Comparison of ENCODE assay signal across 9 mouse cellular contexts in the genomic region with DNA sequence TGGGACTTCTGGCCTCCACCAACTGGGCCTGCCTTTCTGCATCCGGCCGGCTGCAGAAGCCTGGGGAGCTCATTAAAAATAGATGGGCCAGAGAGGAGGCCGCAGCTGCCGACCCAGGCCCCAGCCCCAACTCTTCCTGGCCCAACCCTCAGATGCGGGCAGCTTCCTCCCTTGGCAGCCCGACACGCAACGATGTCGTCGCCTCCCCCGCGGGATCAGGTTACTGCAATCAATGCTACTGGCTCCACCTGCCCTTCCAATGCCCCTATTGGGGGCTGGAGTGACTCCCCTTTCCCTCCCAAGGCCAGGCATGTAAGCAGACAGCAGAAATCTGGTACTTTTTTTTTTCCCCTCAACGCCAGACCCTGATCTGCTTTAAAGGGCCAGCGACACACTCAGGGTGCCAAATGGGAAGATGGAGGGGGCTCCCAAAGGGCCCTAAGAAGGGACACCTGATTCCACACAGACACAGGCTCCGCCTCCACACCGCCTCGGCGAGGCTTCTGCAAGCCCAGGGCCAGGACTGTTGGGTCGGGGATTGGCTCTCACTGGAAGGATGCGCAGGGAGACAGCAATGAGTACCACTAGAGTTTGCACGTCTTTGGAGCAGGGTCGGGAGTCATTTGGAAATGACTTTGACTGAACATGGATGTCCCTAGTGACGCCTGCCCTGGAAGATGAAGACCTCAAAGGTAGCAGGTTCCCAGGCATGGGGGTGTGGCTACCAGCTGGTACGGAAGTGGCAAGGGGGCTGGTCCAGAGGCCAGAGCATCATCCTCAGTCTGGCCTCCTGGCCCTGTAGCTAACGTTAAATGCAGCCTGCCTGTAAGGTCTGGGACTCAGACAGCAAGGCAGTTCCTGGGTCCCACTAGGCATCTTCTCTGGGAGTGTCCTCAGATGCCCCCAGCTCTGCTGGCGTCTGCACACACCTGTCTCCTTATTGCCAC. TPM values are rescaled to one million over a fixed set of nuclear protein-coding genes. Genes with fewer than 3 reads are reported as not detected.
A peak's percentile ranks its signal among the peaks of the same experiment; 100 is the strongest.
DNase-seq lines count a peak whose midpoint lies in the region; ATAC-seq and TF ChIP-seq lines count a peak whose summit lies in the region.
"Had no signal": no experiment of that assay in that cellular context is flagged by ENCODE, and none has a peak within 500 bp of the region (broad histone marks: within the 10 kb centered on the region; RNA-seq: fewer than 3 reads in every experiment).

No protein-coding gene starts in this region.

- H3K36me3 ChIP-seq in forebrain, embryonic 12.5 days (replicated peaks), result peaks cover 3% of the 10 kb centered on the region
- no peaks in the 10 kb centered on the region for H3K36me3 ChIP-seq in neural tube, embryonic 14.5 days (ENCODE audit: control insufficient read depth, insufficient read depth, low read length)
- H3K36me3 ChIP-seq in thymus, adult 2 months (ENCODE audit: control insufficient read depth, insufficient read depth, low read length), result no peaks in the 10 kb centered on the region
- H3K36me3 ChIP-seq: G1E had no signal

- no peak for ATAC-seq in forebrain, embryonic 12.5 days (ENCODE audit: low FRiP score)
- no peak for ATAC-seq in neural tube, embryonic 14.5 days (ENCODE audit: low read depth)

- H3K4me2 ChIP-seq in forebrain, embryonic 12.5 days, result peak overlapping the region; percentile 69
- H3K4me2 ChIP-seq in neural tube, embryonic 14.5 days (ENCODE audit: low read depth, low read length), result peak overlapping the region; percentile 56

- no peak for TF ChIP-seq POLR2A in thymus, adult 2 months (IDR thresholded peaks at IDR 0.05; ENCODE audit: control insufficient read depth, extremely low read depth, insufficient read depth, low read length, poor library complexity)

- peak overlapping the region; percentile 63 for H3K9ac ChIP-seq in forebrain, embryonic 12.5 days
- H3K9ac ChIP-seq in neural tube, embryonic 14.5 days (replicated peaks; ENCODE audit: low read depth, low read length), result peak overlapping the region; percentile 50

- H3K4me1 ChIP-seq in forebrain, embryonic 12.5 days, result peaks cover 60% of the 10 kb centered on the region
- peaks cover 49% of the 10 kb centered on the region for H3K4me1 ChIP-seq in neural tube, embryonic 14.5 days (ENCODE audit: control insufficient read depth, insufficient read depth, low read length)
- peaks cover 12% of the 10 kb centered on the region for H3K4me1 ChIP-seq in thymus, adult 2 months (replicated peaks; ENCODE audit: control insufficient read depth, insufficient read depth, low read length)

- 0 out of 2 replicates have a peak, but pooled peaks cover 10% of the 10 kb centered on the region for H3K27me3 ChIP-seq in forebrain, embryonic 12.5 days
- no peaks in the 10 kb centered on the region for H3K27me3 ChIP-seq in neural tube, embryonic 14.5 days (ENCODE audit: control insufficient read depth, insufficient read depth, low read length)
- H3K27me3 ChIP-seq in thymus, adult 2 months (ENCODE audit: control insufficient read depth, insufficient read depth, low read length), result peaks cover 7% of the 10 kb centered on the region; the same call in 1 of the 2 replicates

- no peaks in the 10 kb centered on the region for H3K9me3 ChIP-seq in forebrain, embryonic 12.5 days
- no peaks in the 10 kb centered on the region for H3K9me3 ChIP-seq in neural tube, embryonic 14.5 days (ENCODE audit: control insufficient read depth, low read length)
- H3K9me3 ChIP-seq: G1E had no signal

- peak overlapping the region; percentile 66 for H3K4me3 ChIP-seq in gastrocnemius, adult 2 months
- H3K4me3 ChIP-seq in forebrain, embryonic 12.5 days (replicated peaks), result peak overlapping the region; percentile 37
- H3K4me3 ChIP-seq in neural tube, embryonic 14.5 days (ENCODE audit: low read depth, low read length), result peak overlapping the region; percentile 26
- no peak overlapping the region for H3K4me3 ChIP-seq in thymus, adult 2 months (ENCODE audit: control insufficient read depth, insufficient read depth, low read length)

- WGBS in forebrain, embryonic 12.5 days, result 4% methylated on average over 26 of the region's 26 CpGs
- WGBS in neural tube, embryonic 14.5 days, result 6% methylated on average over 26 of the region's 26 CpGs
- WGBS in thymus, adult 2 months, result 13% methylated on average over 26 of the region's 26 CpGs

- peak; percentile 58 for DNase-seq in gastrocnemius, adult 2 months
- DNase-seq in gastrocnemius, postnatal 25 days, result no peak
- DNase-seq in ES-CJ7 (ENCODE audit: low read depth, low spot score), result peak; percentile 71
- DNase-seq in kidney, postnatal 4 days, result peak; percentile 75 to 82
- no peak for DNase-seq in thymus, adult 2 months
- DNase-seq in gastrocnemius, adult 8-10 months (ENCODE audit: low spot score in 2 of 2), result no peak

- TF ChIP-seq CTCF in gastrocnemius, adult 2 months (IDR thresholded peaks at IDR 0.05), result no peak
- TF ChIP-seq CTCF in thymus, adult 2 months (IDR thresholded peaks at IDR 0.05; ENCODE audit: borderline replicate concordance, control insufficient read depth, extremely low read depth, insufficient read depth, low read length, poor library complexity), result no peak

- H3K27ac ChIP-seq in gastrocnemius, adult 2 months, result peak overlapping the region; percentile 76
- H3K27ac ChIP-seq in forebrain, embryonic 12.5 days, result peak overlapping the region; percentile 91
- H3K27ac ChIP-seq in neural tube, embryonic 14.5 days (ENCODE audit: low read depth, low read length), result peak overlapping the region; percentile 86
- H3K27ac ChIP-seq in thymus, adult 2 months (ENCODE audit: control insufficient read depth, insufficient read depth, low read length), result no peak overlapping the region

- intact Hi-C loops in gastrocnemius, adult 2 months (cut with DNase I), result no loop called here

RNA-seq across cellular contexts. Expression of a gene that starts 8.5 kb away (rescaled TPM):
- total RNA-seq in gastrocnemius, adult 2 months (2021), result 1 to 10 TPM; 3.0 to 3.9 TPM
- 1 to 10 TPM; 7.9 to 9.2 TPM for total RNA-seq in gastrocnemius, postnatal 25 days (2021)
- polyA plus RNA-seq in forebrain, embryonic 12.5 days (2016; fragmentation: Nextera tagmentation; extraction: Ambion mirVana), result 83.2 and 83.5 TPM in 2 replicates
- 51.8 and 64.3 TPM in 2 replicates for polyA plus RNA-seq in neural tube, embryonic 14.5 days (2014; fragmentation: Nextera tagmentation; extraction: Ambion mirVana)
- 10.6 and 11.4 TPM in 2 replicates for polyA plus RNA-seq in thymus, adult 2 months (2012; rRNA removed)
- total RNA-seq in gastrocnemius, adult 8-10 months (2022), result 1 to 10 TPM; 1.7 to 2.5 (median 2.3) TPM

RNA-seq across cellular contexts. Expression of a gene that starts 10.3 kb away (rescaled TPM):
- 1 to 10 TPM in 1 of 2 experiments, under 1 TPM in 1; 0.69 to 1.1 TPM for total RNA-seq in gastrocnemius, adult 2 months (2021)
- total RNA-seq in gastrocnemius, postnatal 25 days (2021), result 1 to 10 TPM in 1 of 2 experiments, under 1 TPM in 1; 0.87 to 1.0 TPM
- 5.6 and 6.8 TPM in 2 replicates for polyA plus RNA-seq in forebrain, embryonic 12.5 days (2016; fragmentation: Nextera tagmentation; extraction: Ambion mirVana)
- 3.9 and 4.2 TPM in 2 replicates for polyA plus RNA-seq in neural tube, embryonic 14.5 days (2014; fragmentation: Nextera tagmentation; extraction: Ambion mirVana)
- polyA plus RNA-seq in thymus, adult 2 months (2012; rRNA removed), result 6.4 and 9.0 TPM in 2 replicates
- 1 to 10 TPM in 2 of 4 experiments, under 1 TPM in 2; 0.24 to 1.3 (median 1.0) TPM for total RNA-seq in gastrocnemius, adult 8-10 months (2022)

RNA-seq across cellular contexts. Expression of a gene that starts 17.9 kb away (rescaled TPM):
- under 1 TPM in 1 of 2 experiments, not detected in 1; 0.64 TPM for total RNA-seq in gastrocnemius, adult 2 months (2021)
- total RNA-seq in gastrocnemius, postnatal 25 days (2021), result under 1 TPM; 0.54 to 0.88 TPM
- polyA plus RNA-seq in forebrain, embryonic 12.5 days (2016; fragmentation: Nextera tagmentation; extraction: Ambion mirVana), result 5.3 and 5.5 TPM in 2 replicates
- 0.97 and 2.2 TPM in 2 replicates for polyA plus RNA-seq in neural tube, embryonic 14.5 days (2014; fragmentation: Nextera tagmentation; extraction: Ambion mirVana)
- polyA plus RNA-seq in thymus, adult 2 months (2012; rRNA removed), result 10.4 and 13.9 TPM in 2 replicates
- under 1 TPM in 2 of 4 experiments, not detected in 2; 0.65 to 0.99 TPM for total RNA-seq in gastrocnemius, adult 8-10 months (2022)
- polyA plus RNA-seq: G1E had no signal

RNA-seq across cellular contexts. Expression of a gene that starts 18.1 kb away (rescaled TPM):
- total RNA-seq in gastrocnemius, adult 2 months (2021), result 10 to 100 TPM; 15.9 to 19.5 TPM
- 10 to 100 TPM; 16.7 to 18.9 TPM for total RNA-seq in gastrocnemius, postnatal 25 days (2021)
- polyA plus RNA-seq in forebrain, embryonic 12.5 days (2016; fragmentation: Nextera tagmentation; extraction: Ambion mirVana), result 22.8 and 24.2 TPM in 2 replicates
- 32.4 and 37.0 TPM in 2 replicates for polyA plus RNA-seq in neural tube, embryonic 14.5 days (2014; fragmentation: Nextera tagmentation; extraction: Ambion mirVana)
- 76.1 and 78.0 TPM in 2 replicates for polyA plus RNA-seq in thymus, adult 2 months (2012; rRNA removed)
- 10 to 100 TPM; 17.0 to 19.5 (median 17.7) TPM for total RNA-seq in gastrocnemius, adult 8-10 months (2022)

RNA-seq across cellular contexts. Expression of a gene that starts 41.3 kb away (rescaled TPM):
- 10 to 100 TPM; 12.5 to 26.8 TPM for total RNA-seq in gastrocnemius, adult 2 months (2021)
- 10 to 100 TPM; 11.9 to 19.8 TPM for total RNA-seq in gastrocnemius, postnatal 25 days (2021)
- 29.1 and 31.2 TPM in 2 replicates for polyA plus RNA-seq in forebrain, embryonic 12.5 days (2016; fragmentation: Nextera tagmentation; extraction: Ambion mirVana)
- 41.7 and 43.5 TPM in 2 replicates for polyA plus RNA-seq in neural tube, embryonic 14.5 days (2014; fragmentation: Nextera tagmentation; extraction: Ambion mirVana)
- polyA plus RNA-seq in thymus, adult 2 months (2012; rRNA removed), result 16.2 and 19.6 TPM in 2 replicates
- 10 to 100 TPM; 27.5 to 34.6 (median 31.3) TPM for total RNA-seq in gastrocnemius, adult 8-10 months (2022)

Comparison
In these comparisons a context has a peak if more than half of its experiments do, and no peak if none do; other contexts are left out.
1. DNase-seq: peak in gastrocnemius, adult 2 months (single experiment), ES-CJ7 (single experiment) and kidney, postnatal 4 days (2 of 2); none in gastrocnemius, postnatal 25 days (single experiment), thymus, adult 2 months (single experiment) and gastrocnemius, adult 8-10 months (0 of 2).